Mouse (Mus musculus): ENCODE results near the gene Prr29.

DNA sequence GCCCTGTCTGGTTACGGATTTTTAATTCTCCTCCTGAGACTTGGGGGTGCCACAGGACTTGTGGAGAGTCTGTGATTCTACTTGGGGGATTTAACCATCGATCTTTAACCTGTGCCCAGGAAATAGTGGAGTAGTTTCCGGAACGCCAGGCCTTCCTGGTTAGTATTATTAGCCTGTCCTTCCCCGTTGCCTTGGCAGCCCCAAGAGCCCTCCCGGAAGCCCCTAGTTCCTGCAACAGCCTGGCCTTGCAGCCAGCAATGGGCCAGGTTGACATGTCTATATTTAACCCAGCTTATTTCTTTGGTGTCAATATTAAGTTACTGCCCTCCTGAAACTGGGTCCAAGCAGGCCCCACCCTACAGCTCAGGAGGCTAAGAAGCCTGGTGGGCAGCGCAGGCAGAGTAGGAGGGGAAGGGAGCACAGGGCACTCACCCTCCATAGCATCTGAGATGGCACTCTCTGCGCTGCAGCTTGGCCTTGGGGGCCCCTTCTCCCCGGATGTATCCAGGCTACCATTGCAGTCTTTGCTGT, 24.2 kb upstream of the Prr29 start:
- TF ChIP-seq E2F4 (IDR thresholded peaks at IDR 0.05; ENCODE audit: insufficient read depth) (no peak), POLR2A (IDR thresholded peaks at IDR 0.05; ENCODE audit: insufficient read length, low read depth) (no peak), MAX (IDR thresholded peaks at IDR 0.05; ENCODE audit: low read depth) (no peak), REST (IDR thresholded peaks at IDR 0.05; ENCODE audit: insufficient read depth, insufficient read length) (no peak)

Data from myocyte (in vitro differentiated cells).